Mouse (Mus musculus): Measurements from ENCODE around the gene Fap. TPM values are rescaled to one million over a fixed set of nuclear protein-coding genes. Genes with fewer than 3 reads are reported as not detected.

Fap gene
- polyA plus RNA-seq, 1 experiment from 2014 or later, result 4.6 TPM

DNA sequence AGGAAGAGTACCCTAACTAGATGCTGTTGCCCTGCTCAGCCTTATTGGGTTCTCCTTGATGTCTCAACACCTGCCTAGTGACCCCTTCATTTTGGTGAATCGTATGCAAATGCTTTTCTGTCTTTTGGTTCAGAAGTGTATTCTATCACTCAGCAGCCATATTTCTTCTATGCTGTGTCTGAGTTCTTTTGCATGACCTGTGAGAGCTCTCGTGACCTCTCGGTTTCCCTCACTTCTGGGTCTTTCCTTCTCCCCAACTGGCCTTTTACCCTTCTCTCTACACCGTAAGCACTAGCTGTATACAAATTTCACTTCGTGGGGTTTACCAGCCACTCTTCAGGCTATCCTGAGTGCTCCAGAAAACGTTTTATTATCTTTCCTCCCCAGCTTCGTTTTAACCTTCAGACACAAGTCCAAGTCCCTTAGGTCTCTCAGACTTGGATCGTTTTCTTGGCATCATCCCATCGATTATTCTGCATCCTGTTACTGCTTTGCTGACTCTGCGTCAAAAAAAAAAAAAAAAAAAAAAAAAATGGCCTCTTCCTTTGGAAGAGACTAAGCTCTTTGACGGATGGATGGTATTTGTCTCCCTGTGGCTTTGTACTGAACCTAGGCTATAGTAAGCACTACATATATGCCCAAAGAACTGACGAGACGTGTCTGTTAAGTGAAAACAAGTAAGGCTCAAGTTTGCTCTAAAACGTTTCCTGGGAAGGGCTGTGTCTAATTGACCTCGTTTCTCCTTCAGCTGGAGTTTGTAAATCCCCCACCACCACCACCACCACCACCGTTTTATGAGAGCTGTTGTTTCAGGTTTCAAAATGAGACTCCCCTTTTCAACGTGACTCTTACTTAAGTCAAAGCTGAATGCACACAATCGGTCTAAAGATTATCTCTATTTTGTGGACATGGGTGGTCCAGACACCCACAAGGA is 114.4 kb downstream of the Fap start:
- H3K4me2 ChIP-seq, result no peak overlapping the region
- H3K27ac ChIP-seq, result no peak overlapping the region
- H3K27me3 ChIP-seq, result 0 out of 2 replicates have a peak, but pooled peaks cover 3% of the 10 kb centered on the region
- no peaks in the 10 kb centered on the region for H3K9me3 ChIP-seq (replicated peaks)
- no peak for ATAC-seq (replicated peaks; ENCODE audit: insufficient number of reproducible peaks, insufficient read depth, low FRiP score, low read depth)
- H3K4me3 ChIP-seq, result no peak overlapping the region
- no peaks in the 10 kb centered on the region for H3K4me1 ChIP-seq (replicated peaks)
- no peak overlapping the region for H3K9ac ChIP-seq
- WGBS, result 54% methylated on average over 18 of the region's 18 CpGs
- no peaks in the 10 kb centered on the region for H3K36me3 ChIP-seq

DNA sequence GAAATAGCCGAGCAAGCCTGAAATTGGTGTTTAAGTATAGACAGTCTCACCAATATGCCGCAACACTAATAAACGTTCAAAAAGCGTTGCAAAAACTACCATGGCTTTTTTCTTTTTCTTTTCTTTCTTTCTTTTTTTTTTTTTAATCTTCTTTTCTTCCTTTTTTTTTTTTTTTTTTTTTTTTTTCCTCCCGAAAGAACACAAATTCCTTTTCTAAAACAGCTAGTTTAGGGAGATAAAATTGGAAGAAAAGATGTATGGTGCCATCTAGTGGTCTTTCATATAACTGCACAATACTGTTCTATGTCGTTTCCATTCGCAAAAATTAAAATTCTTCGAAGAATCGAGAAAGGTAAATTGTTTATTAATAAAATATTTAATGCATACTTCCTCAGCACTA is 115.8 kb downstream of the Fap start:
- H3K9ac ChIP-seq, result no peak overlapping the region
- no peak overlapping the region for H3K27ac ChIP-seq
- ATAC-seq (replicated peaks; ENCODE audit: insufficient number of reproducible peaks, insufficient read depth, low FRiP score, low read depth), result no peak
- WGBS, result 41% methylated on average over 9 of the region's 9 CpGs
- no peak overlapping the region for H3K4me2 ChIP-seq
- no peaks in the 10 kb centered on the region for H3K36me3 ChIP-seq
- no peaks in the 10 kb centered on the region for H3K4me1 ChIP-seq (replicated peaks)
- H3K4me3 ChIP-seq, result no peak overlapping the region
- 0 out of 2 replicates have a peak, but pooled peaks cover 3% of the 10 kb centered on the region for H3K27me3 ChIP-seq
- H3K9me3 ChIP-seq (replicated peaks), result no peaks in the 10 kb centered on the region

DNA sequence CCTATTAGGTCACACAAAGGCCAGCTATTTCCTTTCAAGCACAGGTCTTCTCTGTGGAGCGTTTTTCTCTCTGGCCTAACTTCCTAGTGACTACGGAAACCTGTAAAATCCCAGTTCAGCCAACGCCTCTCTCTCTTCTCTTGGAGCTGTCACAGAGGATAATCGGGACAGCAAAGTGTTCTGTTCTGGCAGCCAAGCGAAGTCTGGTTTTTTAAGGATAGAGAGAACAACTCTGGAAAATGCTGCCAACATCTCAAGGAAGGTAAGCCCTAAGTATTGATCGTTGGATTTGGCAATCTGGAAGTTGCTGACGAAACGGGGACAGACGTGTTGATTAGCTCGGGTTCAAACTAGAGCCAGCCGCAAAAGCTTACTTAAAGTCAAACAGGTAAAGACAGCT is 118.9 kb downstream of the Fap start:
- H3K36me3 ChIP-seq, result no peaks in the 10 kb centered on the region
- no peak overlapping the region for H3K4me2 ChIP-seq
- H3K27ac ChIP-seq, result no peak overlapping the region
- ATAC-seq (replicated peaks; ENCODE audit: insufficient number of reproducible peaks, insufficient read depth, low FRiP score, low read depth), result no peak
- H3K9ac ChIP-seq, result no peak overlapping the region
- no peak overlapping the region for H3K4me3 ChIP-seq
- H3K4me1 ChIP-seq (replicated peaks), result no peaks in the 10 kb centered on the region
- H3K9me3 ChIP-seq (replicated peaks), result no peaks in the 10 kb centered on the region
- 0 out of 2 replicates have a peak, but pooled peaks cover 3% of the 10 kb centered on the region for H3K27me3 ChIP-seq
- 76% methylated on average over 11 of the region's 11 CpGs for WGBS

DNA sequence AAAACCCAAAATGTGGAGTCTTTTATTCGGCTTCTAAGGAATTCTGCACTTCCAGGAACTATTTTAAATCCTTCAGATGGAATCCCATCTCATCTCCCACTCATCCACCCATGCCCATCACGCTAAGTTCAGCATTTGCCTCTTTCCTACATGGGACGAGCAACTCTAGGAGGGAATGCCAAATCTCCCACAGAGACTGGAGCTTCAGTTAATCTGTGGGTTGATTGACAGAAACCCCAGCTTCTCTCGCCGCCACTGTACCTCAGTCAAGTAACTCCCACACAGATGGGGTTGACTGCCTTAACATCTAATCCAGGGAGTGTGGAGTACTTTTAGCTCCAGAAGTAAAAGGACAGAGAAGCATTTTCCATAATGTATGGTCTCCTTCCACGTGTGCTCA is 119.8 kb downstream of the Fap start:
- Histone ChIP-seq H3K9me3 (replicated peaks) (no peaks in the 10 kb centered on the region), H3K4me3 (no peak overlapping the region), H3K4me2 (no peak overlapping the region), H3K36me3 (no peaks in the 10 kb centered on the region), H3K27ac (no peak overlapping the region), H3K9ac (no peak overlapping the region), H3K4me1 (replicated peaks) (no peaks in the 10 kb centered on the region), H3K27me3 (0 out of 2 replicates have a peak, but pooled peaks cover 3% of the 10 kb centered on the region)
- 66% methylated on average over 6 of the region's 6 CpGs for WGBS
- ATAC-seq (replicated peaks; ENCODE audit: insufficient number of reproducible peaks, insufficient read depth, low FRiP score, low read depth), result no peak

Other genes starting within 250 kb of the Fap start
- gene Dpp4, start 161.8 kb downstream of the Fap start, polyA plus RNA-seq (2015; fragmentation: Nextera tagmentation; extraction: Ambion mirVana), result 12.8 and 19.5 TPM in 2 replicates
- not detected in 2 replicates for gene Gcg, start 90.4 kb downstream of the Fap start, polyA plus RNA-seq (2015; fragmentation: Nextera tagmentation; extraction: Ambion mirVana)
- gene Ifih1, start 72.2 kb upstream of the Fap start, polyA plus RNA-seq (2015; fragmentation: Nextera tagmentation; extraction: Ambion mirVana), result 1.4 and 2.5 TPM in 2 replicates
- 14.2 and 16.3 TPM in 2 replicates for gene Gca, start 90.2 kb upstream of the Fap start, polyA plus RNA-seq (2015; fragmentation: Nextera tagmentation; extraction: Ambion mirVana)